Mouse (Mus musculus): ENCODE results near the gene Pla2g4c. TPM values are rescaled to one million over a fixed set of nuclear protein-coding genes. Genes with fewer than 3 reads are reported as not detected.
"Not testable (repeated sequence)": the region's sequence is repeated elsewhere in the genome, so short reads cannot be mapped to it uniquely, and the experiment has no call there.

The Pla2g4c gene
- polyA plus RNA-seq (2012; ENCODE audit: insufficient read depth, low replicate concordance) = not detected in 2 replicates

DNA sequence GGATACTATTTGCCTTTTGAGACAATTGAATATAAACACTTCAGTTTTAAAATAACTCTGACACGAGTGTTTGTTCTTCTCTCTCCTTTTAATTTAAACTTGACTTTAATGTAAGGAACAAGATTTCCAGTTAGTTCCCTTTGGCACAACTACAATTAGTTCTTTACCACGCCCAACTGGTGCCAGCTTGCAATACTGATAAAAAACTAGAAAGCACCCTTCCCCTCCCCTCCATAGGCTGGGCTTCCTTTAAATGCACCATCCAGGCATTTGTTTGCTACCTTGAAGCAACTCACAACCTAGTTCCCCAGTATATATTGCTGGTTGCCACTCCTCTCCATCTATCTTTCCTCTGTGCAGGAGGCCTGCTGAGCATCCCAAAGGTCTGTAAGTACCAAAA lies at the start of gene Pla2g4c:
Gene Pla2g4c, plus strand, starts transcription at position 340 of the 400 bp plus-strand sequence.
- Histone ChIP-seq H3K4me1 (no peaks in the 10 kb centered on the region), H3K4me3 (replicated peaks) (no peak within 1 kb of the TSS), H3K9me3 (no peaks in the 10 kb centered on the region), H3K36me3 (replicated peaks; ENCODE audit: low read length) (no peaks in the 10 kb centered on the region), H3K27me3 (replicated peaks) (no peaks in the 10 kb centered on the region)
- TF ChIP-seq GATA1 (IDR thresholded peaks at IDR 0.05; ENCODE audit: borderline replicate concordance, low read length) (no peak), FLI1 (IDR thresholded peaks at IDR 0.05; ENCODE audit: low read length) (no peak)

DNA sequence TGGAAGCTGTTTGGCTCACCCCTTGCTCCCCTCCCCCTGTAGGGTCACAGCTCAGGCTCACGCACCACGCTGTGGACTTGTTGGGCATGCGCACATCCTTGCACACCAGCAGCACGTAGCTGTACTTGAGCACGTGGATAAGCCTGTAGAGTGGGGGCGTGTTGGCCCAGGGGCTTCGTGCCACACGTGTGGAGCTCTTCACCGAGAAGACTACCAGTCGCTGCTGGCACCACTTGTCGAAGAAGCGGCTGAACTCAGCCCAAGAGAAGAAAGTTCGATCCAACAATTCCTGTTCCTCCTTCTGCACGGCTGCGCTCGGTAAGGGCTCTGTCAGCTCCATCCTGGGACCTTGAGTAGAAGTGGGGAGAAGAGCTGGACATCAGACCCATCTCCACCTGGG lies 47.4 kb upstream of the Pla2g4c start, which contains the start of gene Lig1:
Gene Lig1, plus strand, starts transcription at position 203 of the 400 bp plus-strand sequence.
- H3K27me3 ChIP-seq (replicated peaks) = no peaks in the 10 kb centered on the region
- TF ChIP-seq FLI1 (IDR thresholded peaks at IDR 0.05; ENCODE audit: low read length) = no peak
- TF ChIP-seq GATA1 (IDR thresholded peaks at IDR 0.05; ENCODE audit: borderline replicate concordance, low read length) = no peak
- peaks cover 20% of the 10 kb centered on the region for H3K4me1 ChIP-seq
- peak within 1 kb of the TSS; percentile 99 for H3K4me3 ChIP-seq (replicated peaks)
- H3K36me3 ChIP-seq (replicated peaks; ENCODE audit: low read length) = peaks cover 49% of the 10 kb centered on the region
- H3K9me3 ChIP-seq = no peaks in the 10 kb centered on the region

GRCm38 (mm10) chr7:13277833-13278232 lies 46.6 kb upstream of the Pla2g4c start:
- peaks cover 20% of the 10 kb centered on the region for H3K4me1 ChIP-seq
- H3K27me3 ChIP-seq (replicated peaks) = no peaks in the 10 kb centered on the region
- H3K4me3 ChIP-seq (replicated peaks) = peak overlapping the region; percentile 99
- TF ChIP-seq GATA1 (IDR thresholded peaks at IDR 0.05; ENCODE audit: borderline replicate concordance, low read length) = no peak
- TF ChIP-seq FLI1 (IDR thresholded peaks at IDR 0.05; ENCODE audit: low read length) = no peak
- H3K9me3 ChIP-seq = no peaks in the 10 kb centered on the region
- H3K36me3 ChIP-seq (replicated peaks; ENCODE audit: low read length) = peaks cover 56% of the 10 kb centered on the region

DNA sequence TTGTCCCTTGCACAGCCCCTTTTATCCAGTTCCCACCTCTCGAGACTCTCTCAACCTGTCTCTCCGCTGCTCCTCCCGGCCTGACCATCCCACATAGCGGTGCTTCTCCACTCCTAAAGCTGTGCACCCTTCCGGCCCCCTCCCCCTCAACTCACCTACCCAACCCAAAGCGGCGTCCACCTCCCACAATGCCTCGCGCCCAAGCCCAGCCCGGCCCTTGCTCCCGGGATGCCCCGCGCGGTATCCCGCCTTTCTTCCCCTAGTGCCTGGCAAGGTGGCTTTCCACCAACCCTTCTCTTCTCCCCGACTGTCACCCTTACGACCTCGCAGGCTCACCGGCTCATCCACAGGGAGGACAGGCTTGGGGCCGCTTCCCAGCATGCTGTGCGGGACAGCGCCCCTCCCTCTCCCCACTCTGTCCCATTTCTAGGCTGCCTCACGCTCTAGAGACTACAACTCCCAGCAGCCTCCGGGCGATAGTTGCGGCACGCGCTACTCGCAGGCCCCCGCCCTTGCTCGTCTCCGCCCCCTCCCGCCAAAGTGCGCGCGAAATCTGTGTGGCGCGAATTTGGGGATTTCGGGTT lies 46.1 kb upstream of the Pla2g4c start, which contains the start of gene Zswim9:
Gene Zswim9, minus strand, starts transcription at position 414 of the 584 bp plus-strand sequence.
- TF ChIP-seq GATA1 (IDR thresholded peaks at IDR 0.05; ENCODE audit: borderline replicate concordance, low read length) (no peak), FLI1 (IDR thresholded peaks at IDR 0.05; ENCODE audit: low read length) (no peak)
- peaks cover 58% of the 10 kb centered on the region for H3K36me3 ChIP-seq (replicated peaks; ENCODE audit: low read length)
- no peaks in the 10 kb centered on the region for H3K27me3 ChIP-seq (replicated peaks)
- no peaks in the 10 kb centered on the region for H3K9me3 ChIP-seq
- peaks cover 20% of the 10 kb centered on the region for H3K4me1 ChIP-seq
- H3K4me3 ChIP-seq (replicated peaks) = peak within 1 kb of the TSS; percentile 99

- H3K27me3 ChIP-seq (replicated peaks); H3K9me3 ChIP-seq: not testable (repeated sequence)
- peak overlapping the region; percentile 99 for H3K4me3 ChIP-seq (replicated peaks)
- H3K36me3 ChIP-seq (replicated peaks; ENCODE audit: low read length) = peaks cover 56% of the 10 kb centered on the region
- H3K4me1 ChIP-seq = peaks cover 20% of the 10 kb centered on the region
Measured at GRCm38 (mm10) chr7:13278957-13279356, 45.5 kb upstream of the Pla2g4c start.

DNA sequence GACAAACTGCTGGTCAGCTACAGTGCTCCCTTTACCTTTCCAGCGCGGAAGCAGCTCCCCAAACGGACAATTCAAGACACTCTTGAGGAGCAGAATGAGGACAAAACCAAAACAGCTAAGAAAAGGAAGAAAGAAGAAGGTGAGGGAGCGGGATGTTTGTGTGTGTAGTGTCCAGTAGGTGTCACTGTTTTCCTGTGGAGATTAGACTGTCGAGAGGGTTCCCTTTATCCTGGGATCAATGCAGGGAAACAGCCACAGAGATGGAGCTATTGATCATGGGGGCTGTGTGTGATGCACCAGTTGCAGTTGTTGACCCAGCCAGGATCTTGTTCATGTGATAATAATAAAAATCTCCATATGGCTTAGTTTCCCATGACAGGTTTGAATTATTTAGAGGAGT lies 35.8 kb upstream of the Pla2g4c start:
- H3K36me3 ChIP-seq (replicated peaks; ENCODE audit: low read length) = peaks cover 96% of the 10 kb centered on the region
- H3K4me3 ChIP-seq (replicated peaks) = no peak overlapping the region
- TF ChIP-seq FLI1 (IDR thresholded peaks at IDR 0.05; ENCODE audit: low read length) = no peak
- no peak for TF ChIP-seq GATA1 (IDR thresholded peaks at IDR 0.05; ENCODE audit: borderline replicate concordance, low read length)
- peaks cover 18% of the 10 kb centered on the region for H3K4me1 ChIP-seq
- no peaks in the 10 kb centered on the region for H3K27me3 ChIP-seq (replicated peaks)
- H3K9me3 ChIP-seq = no peaks in the 10 kb centered on the region

GRCm38 (mm10) chr7:13290041-13290675 lies 34.3 kb upstream of the Pla2g4c start:
- TF ChIP-seq FLI1 (IDR thresholded peaks at IDR 0.05; ENCODE audit: low read length) (no peak), GATA1 (IDR thresholded peaks at IDR 0.05; ENCODE audit: borderline replicate concordance, low read length) (no peak)

DNA sequence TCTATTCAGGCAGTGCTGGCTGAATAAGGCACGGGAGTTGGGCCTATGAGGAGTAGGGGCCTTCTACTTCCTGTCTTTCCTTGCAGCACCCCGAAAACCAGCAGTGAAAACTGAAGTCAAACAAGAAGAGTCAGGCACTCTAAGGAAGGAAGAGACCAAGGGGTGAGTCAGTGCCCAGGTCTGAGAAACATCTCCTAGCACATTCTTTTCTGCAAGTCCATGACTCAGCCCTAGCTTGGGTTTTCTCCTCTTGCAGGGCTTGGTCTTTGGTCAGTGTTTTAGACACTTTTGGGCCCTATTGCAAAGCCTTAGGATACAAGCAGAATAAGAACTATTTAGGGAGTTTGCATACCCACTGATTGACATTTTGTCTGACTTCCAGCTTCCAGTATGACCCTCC lies 33.1 kb upstream of the Pla2g4c start:
- Histone ChIP-seq H3K27me3 (replicated peaks) (peaks cover 5% of the 10 kb centered on the region), H3K4me1 (peaks cover 37% of the 10 kb centered on the region), H3K36me3 (replicated peaks; ENCODE audit: low read length) (peaks cover 96% of the 10 kb centered on the region), H3K4me3 (replicated peaks) (no peak overlapping the region), H3K9me3 (no peaks in the 10 kb centered on the region)
- TF ChIP-seq FLI1 (IDR thresholded peaks at IDR 0.05; ENCODE audit: low read length) (no peak), GATA1 (IDR thresholded peaks at IDR 0.05; ENCODE audit: borderline replicate concordance, low read length) (no peak)

More at GRCm38 (mm10) chr7:13290041-13290675, 34.3 kb upstream of the Pla2g4c start:
- Histone ChIP-seq H3K27me3 (replicated peaks) (peaks cover 4% of the 10 kb centered on the region), H3K36me3 (replicated peaks; ENCODE audit: low read length) (peaks cover 96% of the 10 kb centered on the region), H3K4me1 (peaks cover 33% of the 10 kb centered on the region), H3K4me3 (replicated peaks) (no peak overlapping the region), H3K9me3 (no peaks in the 10 kb centered on the region)

- H3K27me3 ChIP-seq (replicated peaks) = peaks cover 17% of the 10 kb centered on the region
- TF ChIP-seq FLI1 (IDR thresholded peaks at IDR 0.05; ENCODE audit: low read length) = no peak
- no peak for TF ChIP-seq GATA1 (IDR thresholded peaks at IDR 0.05; ENCODE audit: borderline replicate concordance, low read length)
- no peak overlapping the region for H3K4me3 ChIP-seq (replicated peaks)
- peaks cover 96% of the 10 kb centered on the region for H3K36me3 ChIP-seq (replicated peaks; ENCODE audit: low read length)
- H3K4me1 ChIP-seq = peaks cover 37% of the 10 kb centered on the region
- no peaks in the 10 kb centered on the region for H3K9me3 ChIP-seq
Measured at GRCm38 (mm10) chr7:13293878-13294855, 30.3 kb upstream of the Pla2g4c start.
